Mouse (Mus musculus) neural tube, embryonic 13.5 days (tissue): ENCODE results near the gene Gm7694. TPM values are rescaled to one million over a fixed set of nuclear protein-coding genes. Genes with fewer than 3 reads are reported as not detected.

Experiments
- ATAC-seq: fragments of 200-750 bp; cut with Nextera tagmentation; 2 replicates; pipeline ENCODE4 v1.8.0; 2017; ENCODE audit warnings: low read depth, mild to moderate bottlenecking, moderate TSS enrichment, moderate library complexity
- H3K27ac ChIP-seq: fragments of 300-500 bp; sonication (generic); replicated peaks from 2 replicates; pipeline ENCODE4 v1.5.1; 2015; ENCODE audit warnings: moderate library complexity, mild to moderate bottlenecking, inconsistent platforms
- H3K27me3 ChIP-seq: fragments of 300-500 bp; sonication (generic); 2 replicates; pipeline ENCODE4 v1.6.1; 2015; ENCODE audit warnings: mild to moderate bottlenecking, inconsistent platforms
- H3K36me3 ChIP-seq: fragments of 300-500 bp; sonication (generic); 2 replicates; pipeline ENCODE4 v1.6.1; 2015; ENCODE audit warnings: mild to moderate bottlenecking, inconsistent platforms
- H3K4me1 ChIP-seq: fragments of 300-500 bp; sonication (generic); replicated peaks from 2 replicates; pipeline ENCODE4 v1.6.1; 2015; ENCODE audit warnings: inconsistent platforms
- H3K4me2 ChIP-seq: fragments of 300-500 bp; sonication (generic); 2 replicates; pipeline ENCODE4 v1.6.1; 2015; ENCODE audit warnings: inconsistent platforms, mild to moderate bottlenecking, moderate library complexity
- H3K4me3 ChIP-seq: fragments of 300-500 bp; sonication (generic); 2 replicates; pipeline ENCODE4 v1.5.1; 2015; ENCODE audit warnings: mild to moderate bottlenecking, inconsistent platforms
- H3K9ac ChIP-seq: fragments of 300-500 bp; sonication (generic); 2 replicates; pipeline ENCODE4 v1.6.1; 2015; ENCODE audit warnings: moderate library complexity, mild to moderate bottlenecking, inconsistent platforms
- H3K9me3 ChIP-seq: fragments of 300-500 bp; sonication (generic); 2 replicates; pipeline ENCODE4 v1.6.1; 2016; ENCODE audit warnings: inconsistent platforms
- WGBS: fragments of 180-500 bp; shearing (Covaris S2); methylation state at CpG from one replicate; pipeline ENCODE4 v1.1.7; 2015; 5-methylcytosine and 5-hydroxymethylcytosine counted together
- polyA plus RNA-seq: library from polyadenylated mRNA; unstranded; fragments of >200 nt; fragmentation: Nextera tagmentation; extraction: Ambion mirVana; gene quantifications from 2 replicates; pipeline ENCODE4 v1.2.1, GENCODE M21; 2015

Gene Gm7694
- polyA plus RNA-seq, 1 experiment from 2014 or later, result 2.3 TPM

DNA sequence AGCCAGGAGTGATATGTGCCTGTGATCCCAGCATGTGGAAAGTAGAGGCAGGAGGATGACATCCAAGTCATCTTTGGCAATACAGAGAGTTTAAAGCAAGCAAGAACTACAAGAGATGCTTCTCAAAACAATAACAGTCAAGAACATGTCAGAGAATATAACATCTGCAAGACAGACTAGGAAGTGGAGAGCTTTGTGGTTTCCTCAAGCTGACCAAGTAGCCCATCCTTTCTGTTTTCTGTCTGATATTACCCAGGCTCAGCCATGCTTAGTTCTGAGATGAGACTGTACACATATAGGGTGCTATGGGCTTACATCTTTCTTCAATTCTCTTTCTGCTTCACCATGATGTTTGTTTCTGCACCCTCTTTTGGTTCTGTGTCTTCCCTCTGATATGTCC, 32.9 kb downstream of the Gm7694 start:
- H3K4me2 ChIP-seq, result no peak overlapping the region

GRCm38 (mm10) chr1:170270696-170271095, 35.4 kb downstream of the Gm7694 start:
- 93% methylated on average over 4 of the region's 4 CpGs for WGBS
- Histone ChIP-seq H3K4me1 (no peaks in the 10 kb centered on the region), H3K27me3 (no peaks in the 10 kb centered on the region), H3K36me3 (no peaks in the 10 kb centered on the region), H3K27ac (no peak overlapping the region), H3K9ac (no peak overlapping the region), H3K9me3 (no peaks in the 10 kb centered on the region), H3K4me3 (no peak overlapping the region), H3K4me2 (no peak overlapping the region)
- no peak for ATAC-seq

More for the DNA sequence above, 32.9 kb downstream of the Gm7694 start:
- H3K27me3 ChIP-seq, result no peaks in the 10 kb centered on the region
- H3K27ac ChIP-seq, result no peak overlapping the region
- no peaks in the 10 kb centered on the region for H3K36me3 ChIP-seq
- no peak for ATAC-seq
- no peak overlapping the region for H3K4me3 ChIP-seq
- no peaks in the 10 kb centered on the region for H3K9me3 ChIP-seq
- no peak overlapping the region for H3K9ac ChIP-seq
- H3K4me1 ChIP-seq, result no peaks in the 10 kb centered on the region

DNA sequence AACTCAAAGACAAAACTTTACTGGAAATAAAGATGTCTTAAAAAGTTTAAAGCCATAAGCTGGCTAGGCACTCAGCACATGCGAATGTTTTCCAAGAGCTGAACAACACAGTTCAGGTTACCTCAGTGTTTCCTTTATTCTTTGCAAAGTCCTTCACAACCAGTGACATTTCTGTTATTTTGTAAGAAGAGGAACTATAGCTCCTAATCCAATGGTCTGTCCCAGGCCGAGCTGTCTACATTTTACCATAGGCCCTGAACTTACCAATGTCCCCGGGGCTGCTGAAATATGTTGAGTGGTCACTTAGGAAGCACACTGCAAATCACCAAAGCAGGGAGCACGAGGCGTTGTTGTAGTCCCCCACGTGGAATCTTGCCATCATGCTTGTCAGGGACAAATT, 35.9 kb downstream of the Gm7694 start:
- no peak for ATAC-seq
- H3K9ac ChIP-seq, result no peak overlapping the region
- no peak overlapping the region for H3K4me3 ChIP-seq
- 86% methylated on average over 6 of the region's 6 CpGs for WGBS
- H3K9me3 ChIP-seq, result no peaks in the 10 kb centered on the region
- no peaks in the 10 kb centered on the region for H3K27me3 ChIP-seq
- no peaks in the 10 kb centered on the region for H3K36me3 ChIP-seq
- no peaks in the 10 kb centered on the region for H3K4me1 ChIP-seq
- no peak overlapping the region for H3K4me2 ChIP-seq
- no peak overlapping the region for H3K27ac ChIP-seq

DNA sequence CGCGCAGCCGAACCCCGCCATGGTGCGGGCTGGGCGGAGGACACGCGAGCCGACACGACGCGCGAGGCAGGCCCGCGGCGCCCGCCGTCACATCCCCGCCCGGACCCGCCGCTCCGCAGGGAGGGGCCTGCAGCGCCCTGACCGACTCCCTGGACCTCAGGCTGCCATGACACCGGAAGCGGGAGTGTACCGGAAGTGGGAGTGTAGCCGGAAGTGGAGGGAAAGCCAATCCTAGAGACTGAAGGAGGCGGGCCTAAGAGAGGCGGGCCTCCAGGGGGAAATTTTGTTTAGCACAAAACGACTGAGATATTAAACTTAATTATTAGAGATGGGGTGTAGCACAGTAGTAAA, 50.6 kb downstream of the Gm7694 start:
- peak; percentile 100 for ATAC-seq
- H3K27ac ChIP-seq, result no peak overlapping the region; the same call in 1 of the 2 replicates
- 5% methylated on average over 32 of the region's 32 CpGs for WGBS
- peak overlapping the region; percentile 79 for H3K4me2 ChIP-seq
- peaks cover 3% of the 10 kb centered on the region; the same call in 1 of the 2 replicates for H3K27me3 ChIP-seq
- H3K4me1 ChIP-seq, result peaks cover 8% of the 10 kb centered on the region
- H3K9me3 ChIP-seq, result no peaks in the 10 kb centered on the region
- H3K4me3 ChIP-seq, result peak overlapping the region; percentile 73
- H3K9ac ChIP-seq, result peak overlapping the region; percentile 86
- no peaks in the 10 kb centered on the region for H3K36me3 ChIP-seq

DNA sequence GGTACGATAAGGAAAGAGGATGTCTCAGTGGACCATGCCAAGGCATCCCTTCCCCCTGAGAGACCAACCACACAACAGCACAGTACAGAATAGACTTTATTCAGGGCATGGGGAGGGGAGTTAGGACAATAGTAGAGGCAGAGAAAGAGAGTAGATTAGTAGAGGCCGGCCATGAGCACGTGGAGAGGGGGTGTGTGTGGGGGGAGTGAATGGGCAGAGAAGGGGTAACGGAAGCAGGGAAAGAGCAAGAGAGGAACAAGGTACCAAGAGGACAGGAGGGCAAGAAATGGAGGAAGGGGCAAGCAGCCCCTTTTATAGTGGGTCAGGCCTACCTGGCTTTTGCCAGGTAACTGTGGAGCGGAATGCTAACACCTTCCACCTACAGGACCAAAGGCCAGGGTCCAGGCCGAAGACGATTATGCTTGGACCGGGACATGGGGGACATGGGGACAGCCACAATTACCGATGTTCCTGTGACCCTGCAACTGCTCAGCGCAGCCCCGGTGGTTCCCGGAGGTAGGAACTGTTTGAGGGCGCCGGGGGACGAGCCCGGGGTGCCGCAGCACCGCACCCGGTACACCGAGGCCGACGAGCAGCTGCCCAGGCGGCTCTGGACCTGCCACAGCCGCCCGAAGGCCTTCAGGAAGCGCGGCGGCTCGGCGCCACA, 51.1 kb downstream of the Gm7694 start:
- H3K27ac ChIP-seq, result no peak overlapping the region; the same call in 1 of the 2 replicates

More for the DNA sequence above, 51.1 kb downstream of the Gm7694 start:
- 37% methylated on average over 30 of the region's 30 CpGs for WGBS
- Histone ChIP-seq H3K4me1 (peaks cover 8% of the 10 kb centered on the region), H3K4me2 (peak overlapping the region; percentile 79), H3K36me3 (no peaks in the 10 kb centered on the region), H3K4me3 (peak overlapping the region; percentile 73), H3K9ac (peak overlapping the region; percentile 86), H3K27me3 (peaks cover 6% of the 10 kb centered on the region; the same call in 1 of the 2 replicates), H3K9me3 (no peaks in the 10 kb centered on the region)
- ATAC-seq, result peak; percentile 85

Other genes starting within 250 kb of the Gm7694 start
- 10.2 and 16.5 TPM in 2 replicates for gene Ddr2, start 195.6 kb downstream of the Gm7694 start, polyA plus RNA-seq
- gene Uap1, start 131.4 kb downstream of the Gm7694 start, polyA plus RNA-seq, result 65.8 and 67.4 TPM in 2 replicates
- gene Uhmk1, start 90.9 kb downstream of the Gm7694 start, polyA plus RNA-seq, result 8.8 and 10.2 TPM in 2 replicates
- not detected in 2 replicates for gene Sh2d1b2, start 73.6 kb downstream of the Gm7694 start, polyA plus RNA-seq
- gene Sh2d1b1, start 29.0 kb downstream of the Gm7694 start, polyA plus RNA-seq, result not detected in 2 replicates
- gene Spata46, start 2.5 kb upstream of the Gm7694 start, polyA plus RNA-seq, result 0.96 and 2.0 TPM in 2 replicates